Mouse (Mus musculus) embryonic facial prominence, embryonic 13.5 days (tissue): ENCODE results near the gene Smco2. TPM values are rescaled to one million over a fixed set of nuclear protein-coding genes. Genes with fewer than 3 reads are reported as not detected.

Experiments
- ATAC-seq: fragments of 200-750 bp; cut with Nextera tagmentation; 2 replicates; pipeline ENCODE4 v1.8.0; 2017; ENCODE audit warnings: low read depth; ENCODE audit not compliant: insufficient number of reproducible peaks, insufficient read depth, low FRiP score, low TSS enrichment
- H3K27ac ChIP-seq: fragments of 300-500 bp; sonication (generic); 2 replicates; pipeline ENCODE4 v1.5.1; 2015; ENCODE audit warnings: moderate library complexity, mild to moderate bottlenecking, inconsistent platforms
- H3K27me3 ChIP-seq: fragments of 300-500 bp; sonication (generic); 2 replicates; pipeline ENCODE4 v1.6.1; 2015; ENCODE audit warnings: mild to moderate bottlenecking, inconsistent platforms
- H3K36me3 ChIP-seq: fragments of 300-500 bp; sonication (generic); 2 replicates; pipeline ENCODE4 v1.6.1; 2015; ENCODE audit warnings: mild to moderate bottlenecking, inconsistent platforms
- H3K4me1 ChIP-seq: fragments of 300-500 bp; sonication (generic); 2 replicates; pipeline ENCODE4 v1.6.1; 2015; ENCODE audit warnings: inconsistent platforms
- H3K4me2 ChIP-seq: fragments of 300-500 bp; sonication (generic); 2 replicates; pipeline ENCODE4 v1.6.1; 2015; ENCODE audit warnings: moderate library complexity, mild to moderate bottlenecking, inconsistent platforms
- H3K4me3 ChIP-seq: fragments of 300-500 bp; sonication (generic); 2 replicates; pipeline ENCODE4 v1.5.1; 2015; ENCODE audit warnings: mild to moderate bottlenecking, inconsistent platforms
- H3K9ac ChIP-seq: fragments of 300-500 bp; sonication (generic); 2 replicates; pipeline ENCODE4 v1.6.1; 2015; ENCODE audit warnings: mild to moderate bottlenecking, inconsistent platforms
- H3K9me3 ChIP-seq: fragments of 300-500 bp; sonication (generic); 2 replicates; pipeline ENCODE4 v1.6.1; 2016; ENCODE audit warnings: inconsistent platforms
- WGBS: fragments of 180-500 bp; shearing (Covaris S2); methylation state at CpG from one replicate; pipeline ENCODE4 v1.1.7; 2015; ENCODE audit warnings: mixed read lengths; 5-methylcytosine and 5-hydroxymethylcytosine counted together
- polyA plus RNA-seq: library from polyadenylated mRNA; unstranded; fragments of >200 nt; fragmentation: Nextera tagmentation; extraction: Ambion mirVana; gene quantifications from 2 replicates; pipeline ENCODE4 v1.2.1, GENCODE M21; 2015

Gene Smco2
- polyA plus RNA-seq, 1 experiment from 2014 or later, result not detected

GRCm38 (mm10) chr6:146837316-146837715 is 12.6 kb upstream of the Smco2 start:
- peaks cover 2% of the 10 kb centered on the region; the same call in 1 of the 2 replicates for H3K36me3 ChIP-seq
- H3K9ac ChIP-seq, result no peak overlapping the region
- no peaks in the 10 kb centered on the region for H3K27me3 ChIP-seq
- H3K4me3 ChIP-seq, result no peak overlapping the region
- ATAC-seq, result no peak
- H3K4me2 ChIP-seq, result no peak overlapping the region
- 82% methylated on average over 7 of the region's 7 CpGs for WGBS
- H3K27ac ChIP-seq, result no peak overlapping the region
- H3K4me1 ChIP-seq, result peaks cover 6% of the 10 kb centered on the region; the same call in 1 of the 2 replicates
- no peaks in the 10 kb centered on the region for H3K9me3 ChIP-seq

GRCm38 (mm10) chr6:146838366-146838765 is 11.5 kb upstream of the Smco2 start:
- H3K9ac ChIP-seq, result no peak overlapping the region
- no peaks in the 10 kb centered on the region for H3K36me3 ChIP-seq
- ATAC-seq, result no peak
- no peaks in the 10 kb centered on the region for H3K9me3 ChIP-seq
- no peaks in the 10 kb centered on the region for H3K27me3 ChIP-seq
- peaks cover 6% of the 10 kb centered on the region; the same call in 1 of the 2 replicates for H3K4me1 ChIP-seq
- no peak overlapping the region for H3K4me3 ChIP-seq
- no peak overlapping the region for H3K27ac ChIP-seq
- no peak overlapping the region for H3K4me2 ChIP-seq
- WGBS, result 90% methylated on average over 5 of the region's 5 CpGs

- no peak overlapping the region for H3K4me3 ChIP-seq
- no peaks in the 10 kb centered on the region for H3K9me3 ChIP-seq
- H3K27me3 ChIP-seq, result no peaks in the 10 kb centered on the region
- no peak overlapping the region for H3K27ac ChIP-seq
- H3K36me3 ChIP-seq, result no peaks in the 10 kb centered on the region
- WGBS, result 87% methylated on average over 4 of the region's 4 CpGs
- no peak overlapping the region for H3K9ac ChIP-seq
- H3K4me2 ChIP-seq, result no peak overlapping the region
- H3K4me1 ChIP-seq, result peaks cover 6% of the 10 kb centered on the region; the same call in 1 of the 2 replicates
- no peak for ATAC-seq
These were observed 11.0 kb upstream of the Smco2 start for GRCm38 (mm10) chr6:146838863-146839262.

GRCm38 (mm10) chr6:146844867-146845266 is 5.0 kb upstream of the Smco2 start:
- H3K4me3 ChIP-seq, result no peak overlapping the region
- H3K4me1 ChIP-seq, result 0 out of 2 replicates have a peak, but pooled peaks cover 6% of the 10 kb centered on the region
- no peaks in the 10 kb centered on the region for H3K27me3 ChIP-seq
- H3K4me2 ChIP-seq, result no peak overlapping the region
- no peak overlapping the region for H3K27ac ChIP-seq
- H3K9ac ChIP-seq, result no peak overlapping the region
- WGBS, result 82% methylated on average over 6 of the region's 6 CpGs
- H3K36me3 ChIP-seq, result no peaks in the 10 kb centered on the region
- H3K9me3 ChIP-seq, result no peaks in the 10 kb centered on the region
- no peak for ATAC-seq

GRCm38 (mm10) chr6:146845347-146845746 is 4.6 kb upstream of the Smco2 start:
- WGBS, result 75% methylated on average over 5 of the region's 5 CpGs
- Histone ChIP-seq H3K27ac (no peak overlapping the region), H3K4me3 (no peak overlapping the region), H3K4me1 (0 out of 2 replicates have a peak, but pooled peaks cover 6% of the 10 kb centered on the region), H3K27me3 (no peaks in the 10 kb centered on the region), H3K36me3 (no peaks in the 10 kb centered on the region), H3K9me3 (no peaks in the 10 kb centered on the region), H3K4me2 (no peak overlapping the region), H3K9ac (no peak overlapping the region)
- no peak for ATAC-seq

- Histone ChIP-seq H3K27ac (no peak overlapping the region), H3K4me2 (no peak overlapping the region), H3K4me3 (no peak overlapping the region), H3K4me1 (0 out of 2 replicates have a peak, but pooled peaks cover 6% of the 10 kb centered on the region), H3K9ac (no peak overlapping the region), H3K36me3 (no peaks in the 10 kb centered on the region), H3K27me3 (no peaks in the 10 kb centered on the region), H3K9me3 (no peaks in the 10 kb centered on the region)
- WGBS, result 83% methylated on average over 15 of the region's 15 CpGs
- ATAC-seq, result no peak
These were observed 3.7 kb upstream of the Smco2 start for GRCm38 (mm10) chr6:146845961-146846750.

GRCm38 (mm10) chr6:146847402-146847801 is 2.5 kb upstream of the Smco2 start:
- no peak overlapping the region for H3K4me2 ChIP-seq
- H3K27ac ChIP-seq, result no peak overlapping the region
- no peaks in the 10 kb centered on the region for H3K36me3 ChIP-seq
- ATAC-seq, result no peak
- WGBS, result 75% methylated on average over 3 of the region's 3 CpGs
- H3K9me3 ChIP-seq, result no peaks in the 10 kb centered on the region
- peaks cover 8% of the 10 kb centered on the region for H3K4me1 ChIP-seq
- H3K27me3 ChIP-seq, result no peaks in the 10 kb centered on the region
- no peak overlapping the region for H3K4me3 ChIP-seq
- H3K9ac ChIP-seq, result no peak overlapping the region

- H3K4me2 ChIP-seq, result no peak overlapping the region
- H3K4me3 ChIP-seq, result no peak overlapping the region
- no peaks in the 10 kb centered on the region for H3K36me3 ChIP-seq
- no peak overlapping the region for H3K27ac ChIP-seq
- H3K9me3 ChIP-seq, result no peaks in the 10 kb centered on the region
- no peaks in the 10 kb centered on the region for H3K27me3 ChIP-seq
- H3K9ac ChIP-seq, result no peak overlapping the region
- 89% methylated on average over 3 of the region's 3 CpGs for WGBS
- no peak for ATAC-seq
- H3K4me1 ChIP-seq, result peaks cover 17% of the 10 kb centered on the region
These were observed 1.6 kb upstream of the Smco2 start for GRCm38 (mm10) chr6:146848281-146848680.

- ATAC-seq, result no peak
- Histone ChIP-seq H3K4me3 (no peak overlapping the region), H3K9ac (no peak overlapping the region), H3K4me2 (no peak overlapping the region), H3K27me3 (no peaks in the 10 kb centered on the region), H3K4me1 (peaks cover 21% of the 10 kb centered on the region), H3K9me3 (no peaks in the 10 kb centered on the region), H3K36me3 (no peaks in the 10 kb centered on the region), H3K27ac (no peak overlapping the region)
- 47% methylated on average over 3 of the region's 3 CpGs for WGBS
These were observed 2.0 kb downstream of the Smco2 start for GRCm38 (mm10) chr6:146851916-146852315.

GRCm38 (mm10) chr6:146852739-146853138 is 2.8 kb downstream of the Smco2 start:
- no peaks in the 10 kb centered on the region for H3K9me3 ChIP-seq
- WGBS, result 56% methylated on average over 4 of the region's 4 CpGs
- H3K4me3 ChIP-seq, result no peak overlapping the region
- H3K4me2 ChIP-seq, result no peak overlapping the region
- H3K9ac ChIP-seq, result no peak overlapping the region
- no peak overlapping the region for H3K27ac ChIP-seq
- ATAC-seq, result no peak
- H3K4me1 ChIP-seq, result peaks cover 18% of the 10 kb centered on the region
- H3K36me3 ChIP-seq, result no peaks in the 10 kb centered on the region
- no peaks in the 10 kb centered on the region for H3K27me3 ChIP-seq

GRCm38 (mm10) chr6:146855185-146855584 is 5.3 kb downstream of the Smco2 start:
- Histone ChIP-seq H3K27me3 (no peaks in the 10 kb centered on the region), H3K9ac (no peak overlapping the region), H3K4me2 (no peak overlapping the region), H3K4me3 (no peak overlapping the region), H3K36me3 (no peaks in the 10 kb centered on the region), H3K27ac (no peak overlapping the region), H3K9me3 (no peaks in the 10 kb centered on the region), H3K4me1 (peaks cover 18% of the 10 kb centered on the region)
- WGBS, result 92% methylated on average over 9 of the region's 9 CpGs
- no peak for ATAC-seq

- Histone ChIP-seq H3K27ac (no peak overlapping the region), H3K4me2 (no peak overlapping the region), H3K4me1 (peaks cover 17% of the 10 kb centered on the region), H3K4me3 (no peak overlapping the region), H3K27me3 (no peaks in the 10 kb centered on the region), H3K36me3 (no peaks in the 10 kb centered on the region), H3K9ac (no peak overlapping the region), H3K9me3 (no peaks in the 10 kb centered on the region)
- WGBS, result 89% methylated on average over 2 of the region's 2 CpGs
- ATAC-seq, result no peak
These were observed 7.5 kb downstream of the Smco2 start for GRCm38 (mm10) chr6:146857386-146857785.
